Mouse (Mus musculus) C2C12 (cell line): ENCODE measurements around the gene Rtp3.

Experiments
- CEBPB ChIP-seq: IDR thresholded peaks from one replicate; pipeline ENCODE4 v1.6.1; 2011; ENCODE audit warnings: low read depth, mild to moderate bottlenecking, control low read depth, moderate library complexity
- CTCF ChIP-seq: IDR thresholded peaks from one replicate; pipeline ENCODE4 v1.5.1; 2011; ENCODE audit not compliant: control insufficient read depth, insufficient read depth, insufficient read length
- FOSL1 ChIP-seq: IDR thresholded peaks from one replicate; pipeline ENCODE4 v1.8.0; 2011; ENCODE audit warnings: mild to moderate bottlenecking, low read length; ENCODE audit not compliant: poor library complexity, insufficient read depth, severe bottlenecking
- MYOD1 ChIP-seq: IDR thresholded peaks from one replicate; pipeline ENCODE4 v1.6.1; 2011; ENCODE audit warnings: low read depth; ENCODE audit not compliant: control insufficient read depth, insufficient read length
- MYOG ChIP-seq: IDR thresholded peaks from one replicate; pipeline ENCODE4 v1.6.1; 2011; ENCODE audit not compliant: control insufficient read depth, insufficient read length; ENCODE audit errors: extremely low read depth

DNA sequence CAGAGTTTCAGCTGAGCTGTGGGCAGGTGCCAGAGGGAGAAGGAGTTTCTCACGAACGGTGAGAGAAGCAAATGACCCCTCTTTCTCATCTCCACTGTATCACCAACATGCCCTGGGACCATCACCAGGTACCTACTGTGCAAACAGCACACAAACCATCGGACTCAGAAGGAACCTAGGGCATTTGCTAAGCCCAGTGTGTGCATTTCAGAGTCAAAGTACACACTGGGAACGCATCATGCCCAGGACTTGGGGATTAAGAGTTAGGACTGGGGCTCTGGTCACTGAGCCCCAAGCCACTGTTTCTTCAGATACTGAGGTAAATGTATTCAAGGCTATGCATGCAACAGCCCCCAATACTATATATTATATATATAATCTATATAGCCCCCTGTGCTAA lies 3.1 kb downstream of the Rtp3 start:
- TF ChIP-seq CTCF (no peak), CEBPB (no peak), MYOD1 (no peak), FOSL1 (no peak), MYOG (no peak)
